Mouse (Mus musculus) stomach, embryonic 14.5 days (tissue): Measurements from ENCODE around the gene Gpr146. TPM values are rescaled to one million over a fixed set of nuclear protein-coding genes. Genes with fewer than 3 reads are reported as not detected.

Experiments used
- ATAC-seq: fragments of 200-750 bp; cut with Nextera tagmentation; 2 replicates; pipeline ENCODE4 v1.8.0; 2017; ENCODE audit warnings: low read depth, moderate TSS enrichment; ENCODE audit not compliant: insufficient number of reproducible peaks, insufficient read depth, low FRiP score
- H3K27ac ChIP-seq: fragments of 300-500 bp; sonication (generic); 2 replicates; pipeline ENCODE4 v1.5.1; 2014; ENCODE audit warnings: mild to moderate bottlenecking, low read length, moderate library complexity, mixed read lengths
- H3K27me3 ChIP-seq: fragments of 300-500 bp; sonication (generic); 2 replicates; pipeline ENCODE4 v1.6.1; 2014; ENCODE audit warnings: low read length, control low read depth, mixed read lengths; ENCODE audit not compliant: control insufficient read depth, insufficient read depth
- H3K36me3 ChIP-seq: fragments of 300-500 bp; sonication (generic); 2 replicates; pipeline ENCODE4 v1.6.1; 2014; ENCODE audit warnings: mild to moderate bottlenecking, control low read depth, low read length, moderate library complexity, mixed read lengths; ENCODE audit not compliant: control insufficient read depth, insufficient read depth
- H3K4me1 ChIP-seq: fragments of 300-500 bp; sonication (generic); 2 replicates; pipeline ENCODE4 v1.6.1; 2014; ENCODE audit warnings: low read length, control low read depth, mixed read lengths; ENCODE audit not compliant: control insufficient read depth, insufficient read depth
- H3K4me2 ChIP-seq: fragments of 300-500 bp; sonication (generic); replicated peaks from 2 replicates; pipeline ENCODE4 v1.6.1; 2014; ENCODE audit warnings: low read depth, low read length, control low read depth
- H3K4me3 ChIP-seq: fragments of 300-500 bp; sonication (generic); 2 replicates; pipeline ENCODE4 v1.5.1; 2014; ENCODE audit warnings: low read depth, low read length, control low read depth
- H3K9ac ChIP-seq: fragments of 300-500 bp; sonication (generic); replicated peaks from 2 replicates; pipeline ENCODE4 v1.6.1; 2014; ENCODE audit warnings: low read depth, mild to moderate bottlenecking, control low read depth, low read length, moderate library complexity, mixed read lengths
- H3K9me3 ChIP-seq: fragments of 300-500 bp; sonication (generic); 2 replicates; pipeline ENCODE4 v1.6.1; 2016; ENCODE audit warnings: low read depth, low read length, control low read depth; ENCODE audit not compliant: control insufficient read depth
- WGBS: fragments of 180-500 bp; shearing (Covaris S2); extraction: QIAGEN DNeasy Blood & Tissue Kit; methylation state at CpG from one replicate; pipeline ENCODE4 v1.1.7; 2014; 5-methylcytosine and 5-hydroxymethylcytosine counted together
- polyA plus RNA-seq: library from polyadenylated mRNA; unstranded; fragments of >200 nt; fragmentation: Nextera tagmentation; extraction: Ambion mirVana; gene quantifications from 2 replicates; pipeline ENCODE4 v1.2.1, GENCODE M21; 2014

Gene Gpr146
- polyA plus RNA-seq, 1 experiment from 2014 or later, result 1.3 TPM

GRCm38 (mm10) chr5:139371631-139372401 is 5.7 kb upstream of the Gpr146 start:
- peak; percentile 95 for ATAC-seq
- peak overlapping the region; percentile 84 for H3K9ac ChIP-seq
- peak overlapping the region; percentile 79 for H3K4me2 ChIP-seq
- WGBS, result 2% methylated on average over 39 of the region's 39 CpGs
- peak overlapping the region; percentile 72 for H3K27ac ChIP-seq
- peaks cover 5% of the 10 kb centered on the region; the same call in 1 of the 2 replicates for H3K4me1 ChIP-seq
- no peaks in the 10 kb centered on the region for H3K36me3 ChIP-seq
- H3K9me3 ChIP-seq, result no peaks in the 10 kb centered on the region
- no peaks in the 10 kb centered on the region for H3K27me3 ChIP-seq
- peak overlapping the region; percentile 58 for H3K4me3 ChIP-seq

- Histone ChIP-seq H3K4me2 (no peak overlapping the region), H3K4me3 (no peak overlapping the region), H3K4me1 (peaks cover 17% of the 10 kb centered on the region; the same call in 1 of the 2 replicates), H3K9ac (no peak overlapping the region), H3K27ac (no peak overlapping the region), H3K36me3 (no peaks in the 10 kb centered on the region), H3K9me3 (no peaks in the 10 kb centered on the region), H3K27me3 (no peaks in the 10 kb centered on the region)
- ATAC-seq, result no peak
- WGBS, result 73% methylated on average over 3 of the region's 3 CpGs
These were observed 4.4 kb upstream of the Gpr146 start for GRCm38 (mm10) chr5:139373126-139373525.

DNA sequence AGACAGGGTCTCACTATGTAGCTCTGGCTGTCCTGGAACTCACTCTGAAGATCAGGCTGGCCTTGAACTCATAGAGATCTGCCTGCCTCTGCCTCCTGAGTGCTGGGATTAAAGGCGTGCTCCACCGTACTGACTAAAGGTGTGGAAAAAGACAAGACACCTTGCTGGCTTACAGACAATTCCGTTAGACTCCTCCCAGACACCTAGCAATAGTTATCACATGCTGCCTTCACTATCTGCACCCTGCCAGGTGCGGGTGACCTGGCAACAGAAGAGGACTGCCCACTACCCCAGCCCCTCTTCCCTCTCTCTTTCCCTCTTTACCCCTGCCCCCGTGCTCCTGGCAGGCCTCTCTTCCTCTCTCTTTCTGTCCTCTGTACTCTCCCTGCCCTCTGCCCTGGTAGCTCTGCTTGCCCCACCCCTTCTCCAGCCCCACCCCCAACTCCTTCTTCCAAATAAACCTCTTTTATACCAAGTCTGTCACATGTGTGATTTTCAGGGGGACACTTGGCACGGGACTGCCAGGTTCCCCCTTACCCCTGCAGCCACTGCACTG is 3.5 kb upstream of the Gpr146 start:
- 74% methylated on average over 6 of the region's 6 CpGs for WGBS
- no peaks in the 10 kb centered on the region for H3K27me3 ChIP-seq
- no peak overlapping the region for H3K9ac ChIP-seq
- no peaks in the 10 kb centered on the region for H3K9me3 ChIP-seq
- ATAC-seq, result no peak
- no peak overlapping the region for H3K27ac ChIP-seq
- peaks cover 21% of the 10 kb centered on the region; the same call in 1 of the 2 replicates for H3K4me1 ChIP-seq
- no peaks in the 10 kb centered on the region for H3K36me3 ChIP-seq
- no peak overlapping the region for H3K4me3 ChIP-seq
- H3K4me2 ChIP-seq, result no peak overlapping the region

- Histone ChIP-seq H3K27me3 (no peaks in the 10 kb centered on the region), H3K36me3 (no peaks in the 10 kb centered on the region), H3K4me2 (no peak overlapping the region), H3K9ac (no peak overlapping the region), H3K4me3 (no peak overlapping the region), H3K4me1 (peaks cover 29% of the 10 kb centered on the region; the same call in 1 of the 2 replicates), H3K27ac (no peak overlapping the region), H3K9me3 (no peaks in the 10 kb centered on the region)
- WGBS, result 71% methylated on average over 2 of the region's 2 CpGs
- no peak for ATAC-seq
These were observed 2.7 kb upstream of the Gpr146 start for GRCm38 (mm10) chr5:139374841-139375240.

GRCm38 (mm10) chr5:139378271-139378556 is 717 bp downstream of the Gpr146 start:
- Histone ChIP-seq H3K27ac (peak overlapping the region; percentile 68; the same call in 1 of the 2 replicates), H3K9ac (no peak overlapping the region), H3K27me3 (no peaks in the 10 kb centered on the region), H3K36me3 (no peaks in the 10 kb centered on the region), H3K4me3 (no peak overlapping the region), H3K4me1 (peaks cover 39% of the 10 kb centered on the region), H3K4me2 (no peak overlapping the region), H3K9me3 (no peaks in the 10 kb centered on the region)
- WGBS, result 77% methylated on average over 7 of the region's 7 CpGs
- no peak for ATAC-seq

GRCm38 (mm10) chr5:139378986-139379629 is 1.6 kb downstream of the Gpr146 start:
- H3K27me3 ChIP-seq, result no peaks in the 10 kb centered on the region
- peak overlapping the region; percentile 68 for H3K27ac ChIP-seq
- ATAC-seq, result peak; percentile 30; the same call in 1 of the 2 replicates
- H3K9me3 ChIP-seq, result no peaks in the 10 kb centered on the region
- H3K9ac ChIP-seq, result no peak overlapping the region
- no peak overlapping the region for H3K4me3 ChIP-seq
- H3K4me2 ChIP-seq, result no peak overlapping the region
- H3K36me3 ChIP-seq, result no peaks in the 10 kb centered on the region
- H3K4me1 ChIP-seq, result peaks cover 39% of the 10 kb centered on the region
- WGBS, result 34% methylated on average over 21 of the region's 21 CpGs

GRCm38 (mm10) chr5:139379771-139380384 is 2.4 kb downstream of the Gpr146 start:
- 17% methylated on average over 8 of the region's 8 CpGs for WGBS
- H3K4me3 ChIP-seq, result peak overlapping the region; percentile 62
- no peak overlapping the region for H3K9ac ChIP-seq
- no peak for ATAC-seq
- peak overlapping the region; percentile 84 for H3K4me2 ChIP-seq
- H3K4me1 ChIP-seq, result peaks cover 44% of the 10 kb centered on the region
- no peaks in the 10 kb centered on the region for H3K9me3 ChIP-seq
- no peaks in the 10 kb centered on the region for H3K36me3 ChIP-seq
- peak overlapping the region; percentile 34; the same call in 1 of the 2 replicates for H3K27ac ChIP-seq
- no peaks in the 10 kb centered on the region for H3K27me3 ChIP-seq
